Mouse (Mus musculus) bone marrow macrophage, adult 2 months (primary cell): ENCODE data around the gene G0s2.

Experiments
- CTCF ChIP-seq: IDR thresholded peaks from 2 replicates; pipeline ENCODE4 v1.5.1; 2012; ENCODE audit warnings: low read depth, mild to moderate bottlenecking, low read length, moderate library complexity
- POLR2A ChIP-seq: IDR thresholded peaks from 2 replicates; pipeline ENCODE4 v1.6.1; 2012; ENCODE audit warnings: mild to moderate bottlenecking, low read depth, low read length, borderline replicate concordance

- TF ChIP-seq POLR2A (no peak), CTCF (no peak)
Measured at GRCm38 (mm10) chr1:193317159-193317559, 44.1 kb upstream of the G0s2 start.
